Mouse (Mus musculus) midbrain, embryonic 11.5 days (tissue): ENCODE results near the gene Fastkd2. TPM values are rescaled to one million over a fixed set of nuclear protein-coding genes. Genes with fewer than 3 reads are reported as not detected.

Source experiments
- ATAC-seq: fragments of 200-750 bp; cut with Nextera tagmentation; 2 replicates; pipeline ENCODE4 v1.8.0; 2017; ENCODE audit warnings: moderate TSS enrichment, moderate library complexity; ENCODE audit not compliant: low FRiP score
- DNase-seq: peaks from one replicate; pipeline ENCODE4 v3.0.0; 2015; ENCODE audit warnings: low spot score; ENCODE audit errors: missing footprints
- H3K27ac ChIP-seq: fragments of 300-500 bp; sonication (generic); 2 replicates; pipeline ENCODE4 v1.5.1; 2014; ENCODE audit warnings: low read depth, low read length
- H3K27me3 ChIP-seq: fragments of 300-500 bp; sonication (generic); 2 replicates; pipeline ENCODE4 v1.6.1; 2014; ENCODE audit warnings: mild to moderate bottlenecking, low read length, moderate library complexity, mixed read lengths; ENCODE audit not compliant: control insufficient read depth, insufficient read depth
- H3K36me3 ChIP-seq: fragments of 300-500 bp; sonication (generic); 2 replicates; pipeline ENCODE4 v1.6.1; 2014; ENCODE audit warnings: mild to moderate bottlenecking, low read length, moderate library complexity, mixed read lengths; ENCODE audit not compliant: control insufficient read depth, insufficient read depth
- H3K4me1 ChIP-seq: fragments of 300-500 bp; sonication (generic); 2 replicates; pipeline ENCODE4 v1.6.1; 2014; ENCODE audit warnings: low read length; ENCODE audit not compliant: control insufficient read depth, insufficient read depth
- H3K4me2 ChIP-seq: fragments of 300-500 bp; sonication (generic); 2 replicates; pipeline ENCODE4 v1.6.1; 2014; ENCODE audit warnings: mild to moderate bottlenecking, moderate library complexity
- H3K4me3 ChIP-seq: fragments of 300-500 bp; sonication (generic); 2 replicates; pipeline ENCODE4 v1.5.1; 2014; ENCODE audit warnings: low read depth, low read length
- H3K9ac ChIP-seq: fragments of 300-500 bp; sonication (generic); 2 replicates; pipeline ENCODE4 v1.6.1; 2014; ENCODE audit warnings: low read length
- H3K9me3 ChIP-seq: fragments of 300-500 bp; sonication (generic); 2 replicates; pipeline ENCODE4 v1.6.1; 2016; ENCODE audit warnings: low read length; ENCODE audit not compliant: control insufficient read depth
- WGBS: fragments of 180-500 bp; shearing (Covaris S2); extraction: QIAGEN DNeasy Blood & Tissue Kit; methylation state at CpG from one replicate; pipeline ENCODE4 v1.1.7; 2014; 5-methylcytosine and 5-hydroxymethylcytosine counted together
- polyA plus RNA-seq: library from polyadenylated mRNA; unstranded; fragments of >200 nt; fragmentation: Nextera tagmentation; extraction: Ambion mirVana; gene quantifications from 2 replicates; pipeline ENCODE4 v1.2.1, GENCODE M21; 2014

The Fastkd2 gene
- polyA plus RNA-seq, 1 experiment from 2014 or later, result 69.4 TPM

DNA sequence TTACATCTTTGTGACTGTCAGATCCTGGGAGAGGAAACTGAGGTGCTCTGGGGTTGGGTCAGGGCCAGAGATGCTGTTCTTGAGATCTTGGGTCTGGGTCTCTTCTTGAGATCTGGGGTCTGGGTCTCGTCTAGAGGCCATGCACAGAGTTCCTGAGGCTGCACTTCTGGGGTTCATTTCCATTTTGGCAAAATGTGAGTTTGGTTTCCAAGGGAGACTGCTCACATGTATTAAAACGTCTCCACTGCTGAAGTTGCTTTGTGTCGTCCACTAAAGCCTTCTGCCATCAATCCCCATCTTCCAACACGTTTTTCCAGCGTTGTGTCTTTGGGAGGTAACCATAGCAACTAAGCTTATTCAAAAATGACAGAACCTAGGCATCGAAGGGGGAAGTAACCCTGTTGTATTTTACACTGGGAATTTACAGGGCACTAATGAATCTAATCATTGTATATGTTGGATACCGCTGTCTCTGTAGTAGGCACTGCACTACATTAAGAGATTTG is 33.5 kb downstream of the Fastkd2 start:
- Histone ChIP-seq H3K36me3 (no peaks in the 10 kb centered on the region), H3K27ac (peak overlapping the region; percentile 55; the same call in 1 of the 2 replicates), H3K4me1 (peaks cover 18% of the 10 kb centered on the region), H3K27me3 (no peaks in the 10 kb centered on the region), H3K4me2 (no peak overlapping the region), H3K9me3 (no peaks in the 10 kb centered on the region), H3K9ac (no peak overlapping the region), H3K4me3 (no peak overlapping the region)
- peak; percentile 71 for ATAC-seq
- peak; percentile 93 for DNase-seq
- 14% methylated on average over 7 of the region's 7 CpGs for WGBS

DNA sequence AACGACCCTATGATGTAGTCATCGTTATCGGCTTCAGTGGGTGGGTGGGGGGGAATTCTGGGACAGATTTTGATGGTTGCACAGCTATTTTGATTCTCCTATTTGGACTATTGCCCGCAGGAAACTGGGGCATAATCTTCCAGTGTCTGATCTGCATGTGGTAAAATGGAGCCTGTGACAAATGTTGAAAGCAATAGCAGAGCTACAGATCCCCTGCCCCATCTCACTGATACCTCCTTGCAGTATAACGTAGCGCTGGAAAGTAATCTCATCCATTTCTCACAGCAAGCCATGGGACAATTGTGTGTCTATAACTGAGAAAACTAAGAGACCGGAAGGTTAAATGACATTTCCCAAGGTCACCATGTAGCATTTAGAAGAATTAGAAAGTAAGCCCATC is 34.0 kb downstream of the Fastkd2 start:
- Histone ChIP-seq H3K27me3 (no peaks in the 10 kb centered on the region), H3K9me3 (no peaks in the 10 kb centered on the region), H3K4me1 (peaks cover 18% of the 10 kb centered on the region), H3K27ac (peak overlapping the region; percentile 17; the same call in 1 of the 2 replicates), H3K4me3 (no peak overlapping the region), H3K4me2 (no peak overlapping the region), H3K9ac (no peak overlapping the region), H3K36me3 (no peaks in the 10 kb centered on the region)
- 74% methylated on average over 7 of the region's 7 CpGs for WGBS
- ATAC-seq (peak; percentile 28; the same call in 1 of the 2 replicates), DNase-seq (peak; percentile 85)

DNA sequence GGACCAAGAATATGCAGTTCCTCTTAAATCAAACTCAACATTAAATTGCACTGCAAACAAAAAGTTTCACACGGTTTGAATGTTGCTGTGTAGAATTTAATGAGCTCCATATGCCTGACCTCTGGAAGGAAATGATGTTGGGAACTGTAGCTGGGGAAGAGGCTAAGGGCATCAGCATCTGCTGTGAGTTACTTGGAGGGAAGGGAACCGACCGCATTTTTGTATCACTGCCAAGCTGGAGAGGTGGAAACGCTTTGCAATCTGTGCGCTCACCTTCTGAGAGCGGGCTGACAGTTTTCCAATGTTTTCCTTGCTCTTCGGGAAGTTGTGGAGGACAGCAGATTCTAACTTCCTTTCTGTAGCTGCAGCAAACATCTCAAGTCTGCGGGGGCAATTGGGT is 37.7 kb downstream of the Fastkd2 start:
- H3K4me1 ChIP-seq, result peaks cover 15% of the 10 kb centered on the region
- ATAC-seq (no peak), DNase-seq (no peak)
- WGBS, result 79% methylated on average over 8 of the region's 8 CpGs
- H3K27ac ChIP-seq, result no peak overlapping the region
- no peaks in the 10 kb centered on the region for H3K9me3 ChIP-seq
- H3K9ac ChIP-seq, result no peak overlapping the region
- H3K27me3 ChIP-seq, result no peaks in the 10 kb centered on the region
- no peaks in the 10 kb centered on the region for H3K36me3 ChIP-seq
- H3K4me2 ChIP-seq, result no peak overlapping the region
- H3K4me3 ChIP-seq, result no peak overlapping the region

DNA sequence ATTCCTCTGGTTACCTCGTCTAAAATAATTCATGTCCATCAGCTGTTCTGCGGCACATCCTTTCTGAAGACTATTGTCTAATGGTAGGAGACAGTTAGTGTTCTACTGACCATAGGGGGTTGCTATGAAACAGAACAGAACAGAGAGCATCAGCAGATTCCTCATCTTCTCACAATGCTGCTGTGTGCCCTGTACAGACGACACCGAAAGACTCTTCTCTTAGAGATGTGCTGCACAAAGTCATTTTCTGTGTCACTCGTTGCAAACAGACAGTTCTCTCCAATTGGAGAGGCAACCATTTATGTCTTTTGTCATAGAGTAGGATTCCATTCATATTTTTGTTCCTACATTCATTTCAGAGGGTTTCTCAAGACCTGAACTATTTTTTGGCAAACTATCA is 38.8 kb downstream of the Fastkd2 start, which contains the start of gene 4933402D24Rik:
Gene 4933402D24Rik (minus strand): TSS at position 101 of the 400 bp plus-strand sequence.
- WGBS, result 82% methylated on average over 5 of the region's 5 CpGs
- ATAC-seq (no peak), DNase-seq (no peak)
- Histone ChIP-seq H3K4me1 (peaks cover 5% of the 10 kb centered on the region), H3K4me3 (no peak within 1 kb of the TSS), H3K27ac (no peak within 1 kb of the TSS), H3K4me2 (no peak within 1 kb of the TSS), H3K9ac (no peak within 1 kb of the TSS), H3K27me3 (no peaks in the 10 kb centered on the region), H3K36me3 (no peaks in the 10 kb centered on the region), H3K9me3 (no peaks in the 10 kb centered on the region)

DNA sequence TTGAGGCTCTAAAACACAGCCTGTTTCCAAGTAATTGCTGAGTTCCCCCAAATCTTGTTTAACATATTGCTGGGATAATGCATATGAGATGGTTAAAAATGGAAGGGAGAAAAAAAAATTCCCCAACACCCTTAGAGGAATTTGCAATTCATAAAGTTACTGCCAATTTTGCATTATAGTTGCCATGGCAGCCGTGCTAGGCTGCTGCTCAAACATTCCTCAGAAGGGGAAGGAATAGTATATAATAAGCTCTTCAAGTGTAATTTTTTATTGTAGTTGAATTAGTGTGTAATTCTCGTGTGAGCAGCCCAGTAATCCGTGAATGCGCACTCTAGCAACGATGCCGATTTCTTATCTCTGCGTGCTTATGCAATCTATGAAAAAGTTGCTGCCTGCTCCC is 39.9 kb downstream of the Fastkd2 start:
- ATAC-seq, result no peak
- Histone ChIP-seq H3K4me1 (no peaks in the 10 kb centered on the region), H3K9me3 (no peaks in the 10 kb centered on the region), H3K4me3 (no peak overlapping the region), H3K36me3 (no peaks in the 10 kb centered on the region), H3K27ac (no peak overlapping the region), H3K4me2 (no peak overlapping the region), H3K27me3 (no peaks in the 10 kb centered on the region), H3K9ac (no peak overlapping the region)
- DNase-seq, result no peak
- 86% methylated on average over 7 of the region's 7 CpGs for WGBS

DNA sequence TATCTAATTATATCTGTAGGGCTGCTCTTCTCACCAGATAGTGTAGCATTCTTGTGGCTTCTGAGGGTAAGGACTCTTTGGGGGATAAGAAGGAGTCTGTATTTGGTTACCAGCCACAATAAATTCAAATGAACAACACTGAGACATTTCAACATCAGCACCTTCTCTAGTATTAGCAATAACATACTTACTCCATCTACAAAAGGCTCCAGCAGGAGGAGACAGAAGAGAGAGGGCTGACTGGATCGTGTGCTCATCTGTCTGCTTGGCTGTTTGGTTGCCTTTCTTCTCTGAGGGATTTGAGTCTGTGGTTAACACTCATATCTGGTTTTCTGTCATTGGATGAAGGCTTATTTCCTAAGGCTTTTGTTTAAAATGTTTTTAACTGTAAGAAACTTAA is 46.0 kb downstream of the Fastkd2 start:
- DNase-seq, result no peak
- H3K9me3 ChIP-seq, result no peaks in the 10 kb centered on the region
- no peak overlapping the region for H3K4me2 ChIP-seq
- H3K4me1 ChIP-seq, result no peaks in the 10 kb centered on the region
- no peak overlapping the region for H3K9ac ChIP-seq
- ATAC-seq, result no peak
- WGBS, result 74% methylated on average over 1 of the region's 1 CpGs
- no peaks in the 10 kb centered on the region for H3K27me3 ChIP-seq
- H3K36me3 ChIP-seq, result no peaks in the 10 kb centered on the region
- H3K4me3 ChIP-seq, result no peak overlapping the region
- H3K27ac ChIP-seq, result no peak overlapping the region

DNA sequence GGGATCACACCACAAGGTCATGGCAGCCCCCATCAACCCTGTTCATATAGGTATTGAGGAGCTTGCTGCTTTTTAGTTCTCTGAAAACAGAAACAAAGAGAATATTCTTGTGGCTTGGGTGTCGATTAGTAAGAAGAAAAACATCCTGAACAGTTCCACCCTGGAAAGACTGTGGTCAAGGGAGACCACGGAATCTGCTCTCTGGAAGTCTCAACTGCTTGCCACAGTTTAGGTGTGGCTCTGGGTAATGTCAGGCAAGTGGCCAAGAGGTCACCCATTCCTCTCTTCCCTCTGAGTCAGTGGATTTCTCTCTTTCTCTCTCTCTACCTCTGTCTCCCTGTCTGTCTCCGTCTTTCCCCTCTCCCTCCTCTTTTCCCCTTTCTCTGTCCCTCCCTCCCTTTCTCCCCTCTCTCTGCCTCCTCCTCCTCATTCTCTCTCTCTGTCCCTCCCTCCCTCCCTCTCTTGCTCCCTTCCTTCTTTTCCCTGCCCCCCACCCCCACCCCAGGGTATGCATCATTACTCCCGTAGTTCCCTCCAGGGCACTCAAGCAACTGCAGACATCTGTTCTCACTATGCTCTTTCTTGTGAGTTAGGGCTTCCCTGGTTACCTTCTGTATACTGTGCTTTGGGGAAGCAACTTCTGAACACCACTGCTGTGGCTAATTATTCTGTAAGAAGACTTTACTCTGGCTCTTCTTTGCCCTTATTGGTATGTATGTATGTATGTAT is 46.7 kb downstream of the Fastkd2 start:
- H3K36me3 ChIP-seq, result no peaks in the 10 kb centered on the region
- no peak overlapping the region for H3K9ac ChIP-seq
- no peak for ATAC-seq
- no peak overlapping the region for H3K4me3 ChIP-seq
- DNase-seq, result no peak
- H3K4me2 ChIP-seq, result no peak overlapping the region
- H3K27ac ChIP-seq, result no peak overlapping the region
- no peaks in the 10 kb centered on the region for H3K4me1 ChIP-seq
- H3K27me3 ChIP-seq, result no peaks in the 10 kb centered on the region
- WGBS, result 62% methylated on average over 4 of the region's 4 CpGs
- no peaks in the 10 kb centered on the region for H3K9me3 ChIP-seq

DNA sequence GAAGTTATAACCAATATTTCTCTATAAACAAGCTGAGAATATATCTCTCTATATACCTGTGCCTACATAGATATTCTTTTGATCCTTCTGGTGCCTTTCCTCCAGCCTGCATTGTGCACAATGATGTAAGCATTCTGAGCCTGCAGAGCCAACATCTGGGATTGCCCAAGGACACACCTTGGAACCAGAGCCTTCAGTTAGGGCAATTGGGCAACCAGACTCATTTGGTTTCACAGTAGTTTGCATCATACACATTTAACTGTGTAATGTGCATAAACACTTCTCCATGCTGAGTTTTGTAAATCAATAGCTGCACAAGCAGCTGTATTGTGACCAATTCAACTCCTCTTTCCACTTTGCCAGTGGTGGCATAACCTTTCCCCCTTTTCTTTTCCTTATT is 63.9 kb downstream of the Fastkd2 start:
- no peaks in the 10 kb centered on the region for H3K4me1 ChIP-seq
- no peak overlapping the region for H3K4me2 ChIP-seq

More for the DNA sequence above, 63.9 kb downstream of the Fastkd2 start:
- Histone ChIP-seq H3K9me3 (no peaks in the 10 kb centered on the region), H3K4me3 (no peak overlapping the region), H3K27ac (no peak overlapping the region), H3K9ac (no peak overlapping the region), H3K36me3 (no peaks in the 10 kb centered on the region), H3K27me3 (no peaks in the 10 kb centered on the region)
- ATAC-seq (no peak), DNase-seq (no peak)
